Mouse (Mus musculus) small intestine, adult 2 months (tissue): ENCODE data around the gene Syndig1.

Source experiments
- CTCF ChIP-seq: fragments of 200-500 bp; IDR thresholded peaks from 2 replicates; pipeline ENCODE4 v1.5.1; 2012; ENCODE audit warnings: low read depth, mild to moderate bottlenecking, control low read depth, inconsistent platforms, low read length, moderate library complexity, mixed read lengths; ENCODE audit not compliant: insufficient replicate concordance, insufficient read length; ENCODE audit errors: extremely low read depth
- POLR2A ChIP-seq: fragments of 200-500 bp; IDR thresholded peaks from 2 replicates; pipeline ENCODE4 v1.6.1; 2012; ENCODE audit warnings: low read depth, mild to moderate bottlenecking, control low read depth, inconsistent platforms, low read length, moderate library complexity

DNA sequence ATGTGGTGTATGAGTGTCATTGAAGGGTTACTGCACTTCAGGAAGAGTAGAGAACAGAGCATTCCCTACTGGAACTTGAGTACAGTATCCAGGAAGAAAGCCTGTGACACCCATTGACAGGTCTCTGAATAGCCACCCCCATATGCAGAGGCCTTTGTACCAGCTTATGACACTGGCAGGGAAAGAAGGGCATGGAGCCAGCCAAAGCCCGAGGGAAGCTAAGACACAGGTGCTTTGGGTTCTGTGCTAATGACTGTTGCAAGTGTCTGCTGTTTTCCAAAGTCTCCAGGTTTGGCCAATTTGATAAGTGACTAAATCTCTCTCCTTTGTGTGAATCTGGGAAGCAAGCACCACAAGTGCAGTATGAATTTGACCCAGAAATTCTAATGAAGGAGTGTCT, 71.6 kb downstream of the Syndig1 start:
- TF ChIP-seq POLR2A = no peak
- no peak for TF ChIP-seq CTCF
